Mouse (Mus musculus) retina, postnatal 1 day (tissue): ENCODE results near the gene Helz2.

ENCODE experiments used
- DNase-seq: peaks from one replicate; pipeline ENCODE4 v3.0.0-alpha.2; 2012

The Helz2 gene

GRCm38 (mm10) chr2:181241602-181242313 lies at the start of gene Helz2:
Gene Helz2 (minus strand): TSS chr2:181242027.
- DNase-seq = peak; percentile 22

GRCm38 (mm10) chr2:181290937-181291336 lies 49.1 kb upstream of the Helz2 start:
- DNase-seq = no peak

- no peak for DNase-seq
These were observed 46.9 kb upstream of the Helz2 start for GRCm38 (mm10) chr2:181288691-181289090.

- peak; percentile 98 for DNase-seq
These were observed 46.1 kb upstream of the Helz2 start, which contains the start of gene Gmeb2 for GRCm38 (mm10) chr2:181287958-181288350. Gene Gmeb2 (minus strand): TSS chr2:181288035.

- DNase-seq = peak; percentile 91
These were observed 45.6 kb upstream of the Helz2 start for GRCm38 (mm10) chr2:181287338-181287957.

GRCm38 (mm10) chr2:181286629-181287337 lies 45.0 kb upstream of the Helz2 start:
- DNase-seq = peak; percentile 1

- no peak for DNase-seq
These were observed 38.1 kb upstream of the Helz2 start for GRCm38 (mm10) chr2:181279968-181280367.

GRCm38 (mm10) chr2:181277866-181278265 lies 36.0 kb upstream of the Helz2 start:
- DNase-seq = no peak

- DNase-seq = no peak
These were observed 34.9 kb upstream of the Helz2 start for GRCm38 (mm10) chr2:181276766-181277165.

- no peak for DNase-seq
These were observed 32.8 kb upstream of the Helz2 start for GRCm38 (mm10) chr2:181274639-181275038.

GRCm38 (mm10) chr2:181273829-181274228 lies 32.0 kb upstream of the Helz2 start:
- no peak for DNase-seq

GRCm38 (mm10) chr2:181272092-181272491 lies 30.3 kb upstream of the Helz2 start:
- DNase-seq = no peak

- no peak for DNase-seq
These were observed 25.0 kb upstream of the Helz2 start for GRCm38 (mm10) chr2:181266839-181267238.

GRCm38 (mm10) chr2:181253248-181253647 lies 11.4 kb upstream of the Helz2 start:
- no peak for DNase-seq

GRCm38 (mm10) chr2:181251841-181252240 lies 10.0 kb upstream of the Helz2 start:
- no peak for DNase-seq

- DNase-seq = no peak
These were observed 7.4 kb upstream of the Helz2 start for GRCm38 (mm10) chr2:181249217-181249616.

GRCm38 (mm10) chr2:181245031-181245430 lies 3.2 kb upstream of the Helz2 start:
- no peak for DNase-seq

GRCm38 (mm10) chr2:181243706-181244394 lies 2.0 kb upstream of the Helz2 start:
- DNase-seq = no peak

- DNase-seq = no peak
These were observed 463 bp upstream of the Helz2 start for GRCm38 (mm10) chr2:181242314-181242665.

- no peak for DNase-seq
These were observed 904 bp downstream of the Helz2 start for GRCm38 (mm10) chr2:181240806-181241440.

GRCm38 (mm10) chr2:181239261-181239660 lies 2.6 kb downstream of the Helz2 start:
- DNase-seq = no peak

GRCm38 (mm10) chr2:181238861-181239260 lies 3.0 kb downstream of the Helz2 start:
- DNase-seq = no peak

- DNase-seq = no peak
These were observed 3.7 kb downstream of the Helz2 start for GRCm38 (mm10) chr2:181238091-181238610.
